In genomic region chr3:21827656-21828055, GRCm38 (mm10) we compare ENCODE assay signal across 16 mouse cellular contexts.
"Had no signal": no experiment of that assay in that cellular context is flagged by ENCODE, and none has a peak within 500 bp of the region (broad histone marks: within the 10 kb centered on the region; RNA-seq: fewer than 3 reads in every experiment).

No protein-coding gene starts in this region.

- H3K36me3 ChIP-seq: kidney, embryonic 15.5 days; liver, embryonic 12.5 days; lung, embryonic 15.5 days; midbrain, embryonic 15.5 days; neural tube, embryonic 13.5 days; stomach, embryonic 15.5 days had no signal

- H3K27ac ChIP-seq: kidney, embryonic 15.5 days; liver, embryonic 12.5 days; lung, embryonic 15.5 days; macrophage; midbrain, embryonic 15.5 days; neural tube, embryonic 13.5 days; stomach, embryonic 15.5 days had no signal

- H3K27me3 ChIP-seq: kidney, embryonic 15.5 days; liver, embryonic 12.5 days; lung, embryonic 15.5 days; megakaryocyte, embryonic 14.5 days; midbrain, embryonic 15.5 days; neural tube, embryonic 13.5 days; stomach, embryonic 15.5 days had no signal

- DNase-seq: kidney, adult 11 months; kidney, postnatal 36 days; left cerebral cortex, postnatal 4 days; lung, postnatal 14 days; right cerebral cortex, postnatal 14 days; thymus, adult 2 months; thymus, postnatal 25 days had no signal

- ATAC-seq: liver, embryonic 12.5 days had no signal

- H3K9me3 ChIP-seq: kidney, embryonic 15.5 days; liver, embryonic 12.5 days; lung, embryonic 15.5 days; megakaryocyte, embryonic 14.5 days; midbrain, embryonic 15.5 days; neural tube, embryonic 13.5 days; stomach, embryonic 15.5 days had no signal

- H3K4me3 ChIP-seq: kidney, embryonic 15.5 days; liver, embryonic 12.5 days; lung, embryonic 15.5 days; megakaryocyte, embryonic 14.5 days; midbrain, embryonic 15.5 days; neural tube, embryonic 13.5 days; stomach, embryonic 15.5 days had no signal

- H3K9ac ChIP-seq: kidney, embryonic 15.5 days; liver, embryonic 12.5 days; lung, embryonic 15.5 days; midbrain, embryonic 15.5 days; neural tube, embryonic 13.5 days; stomach, embryonic 15.5 days had no signal

- H3K4me2 ChIP-seq: kidney, embryonic 15.5 days; liver, embryonic 12.5 days; lung, embryonic 15.5 days; midbrain, embryonic 11.5 days; midbrain, embryonic 15.5 days; neural tube, embryonic 13.5 days; stomach, embryonic 15.5 days had no signal

- H3K4me1 ChIP-seq: kidney, embryonic 15.5 days; liver, embryonic 12.5 days; lung, embryonic 15.5 days; stomach, embryonic 15.5 days had no signal
